Mouse (Mus musculus) splenic B cell, adult 2 months (primary cell): ENCODE measurements around the gene Dus3l.

Source experiments
- DNase-seq: peaks from one replicate; pipeline ENCODE4 v3.0.0-alpha.2; 2011; ENCODE audit warnings: low read depth, low spot score
- H3K27me3 ChIP-seq: 2 replicates; pipeline ENCODE4 v1.6.1; 2012; ENCODE audit warnings: mild to moderate bottlenecking, low read length, moderate library complexity, mixed read lengths; ENCODE audit not compliant: control insufficient read depth, poor library complexity, insufficient read depth, severe bottlenecking
- H3K36me3 ChIP-seq: 2 replicates; pipeline ENCODE4 v1.6.1; 2012; ENCODE audit warnings: mild to moderate bottlenecking, low read length, moderate library complexity, mixed read lengths; ENCODE audit not compliant: control insufficient read depth, poor library complexity, insufficient read depth, severe bottlenecking

Dus3l gene

DNA sequence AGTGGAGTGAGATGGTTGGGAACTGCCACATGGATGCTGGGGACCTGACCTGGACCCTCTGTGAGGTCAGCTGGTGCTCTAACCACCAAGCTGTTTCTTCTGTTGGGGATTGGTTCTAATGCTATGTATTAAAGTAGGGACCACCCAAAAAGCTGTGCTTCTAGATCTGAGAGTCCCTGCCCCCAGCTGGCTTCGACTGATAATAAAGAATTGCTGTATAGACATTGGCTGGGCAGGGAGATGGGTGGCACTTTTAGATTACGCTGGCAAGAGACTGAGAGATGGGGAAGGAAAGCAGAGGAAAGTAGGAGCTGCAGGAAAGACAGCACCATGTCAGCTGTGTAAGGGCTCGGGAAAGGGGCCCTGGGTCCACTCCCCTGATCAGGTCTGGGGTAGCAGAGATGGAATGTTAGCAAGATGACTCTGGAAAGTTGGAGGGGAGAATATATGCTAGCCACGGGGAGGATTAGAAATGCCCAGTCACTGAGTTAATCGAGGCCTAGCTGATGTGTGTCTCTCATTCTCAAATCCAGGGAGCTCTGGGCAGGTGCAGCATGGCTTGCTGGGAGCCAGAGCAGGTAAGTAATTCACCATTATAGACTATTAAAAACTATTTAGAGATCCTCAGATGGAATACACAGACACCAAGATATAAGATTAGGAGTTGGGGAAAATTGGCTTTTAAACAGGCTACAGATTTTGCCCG, 29.2 kb downstream of the Dus3l start:
- DNase-seq = no peak
- Histone ChIP-seq H3K36me3 (no peaks in the 10 kb centered on the region), H3K27me3 (no peaks in the 10 kb centered on the region)

- Histone ChIP-seq H3K27me3 (no peaks in the 10 kb centered on the region), H3K36me3 (no peaks in the 10 kb centered on the region)
- DNase-seq = no peak
Measured at GRCm38 (mm10) chr17:56799276-56799675, 34.7 kb downstream of the Dus3l start.

- Histone ChIP-seq H3K27me3 (no peaks in the 10 kb centered on the region), H3K36me3 (no peaks in the 10 kb centered on the region)
- no peak for DNase-seq
Measured at GRCm38 (mm10) chr17:56802065-56802464, 37.5 kb downstream of the Dus3l start.

- no peak for DNase-seq
- Histone ChIP-seq H3K36me3 (no peaks in the 10 kb centered on the region), H3K27me3 (no peaks in the 10 kb centered on the region)
Measured at GRCm38 (mm10) chr17:56804952-56805351, 40.4 kb downstream of the Dus3l start.

DNA sequence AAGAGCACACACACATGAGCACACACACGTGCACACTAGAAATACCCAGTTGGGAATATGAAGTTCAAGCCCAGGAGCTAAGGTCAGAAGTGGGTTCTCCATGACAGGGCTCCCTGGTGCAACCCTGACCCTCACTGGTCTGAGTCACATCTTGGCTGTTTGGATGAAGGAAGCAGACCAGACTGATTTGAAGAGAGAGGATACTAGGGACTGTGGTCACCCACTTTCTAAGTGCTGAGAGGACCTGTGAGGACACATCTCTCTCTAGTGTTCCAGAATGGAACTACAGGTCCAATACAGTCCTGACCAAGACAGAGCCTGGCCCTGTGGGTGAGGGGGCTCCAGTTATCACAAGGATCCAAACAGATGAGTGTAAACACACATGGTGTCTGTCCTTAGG, 41.2 kb downstream of the Dus3l start:
- DNase-seq = no peak
- no peaks in the 10 kb centered on the region for H3K36me3 ChIP-seq
- no peaks in the 10 kb centered on the region for H3K27me3 ChIP-seq

DNA sequence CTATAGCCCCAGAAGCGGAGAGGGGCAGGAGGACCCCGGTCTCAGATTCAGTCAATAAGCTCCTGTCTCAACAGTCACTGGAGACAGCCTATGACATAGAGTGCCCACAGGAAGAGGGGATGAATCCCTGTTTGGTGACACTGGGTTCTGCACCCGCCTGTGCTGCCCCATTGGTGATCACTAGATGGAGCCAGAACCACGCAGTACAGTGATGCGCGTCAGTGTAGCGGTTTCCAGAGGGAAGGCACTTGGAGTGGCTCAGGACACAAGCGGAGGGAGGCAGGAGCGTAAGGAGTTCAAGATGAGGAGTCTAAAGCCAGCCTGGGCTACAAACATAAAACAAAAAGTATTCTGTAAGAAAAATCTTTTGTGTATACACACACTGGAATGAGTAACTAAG, 44.0 kb downstream of the Dus3l start:
- peak; percentile 62 for DNase-seq
- H3K36me3 ChIP-seq = no peaks in the 10 kb centered on the region
- no peaks in the 10 kb centered on the region for H3K27me3 ChIP-seq

DNA sequence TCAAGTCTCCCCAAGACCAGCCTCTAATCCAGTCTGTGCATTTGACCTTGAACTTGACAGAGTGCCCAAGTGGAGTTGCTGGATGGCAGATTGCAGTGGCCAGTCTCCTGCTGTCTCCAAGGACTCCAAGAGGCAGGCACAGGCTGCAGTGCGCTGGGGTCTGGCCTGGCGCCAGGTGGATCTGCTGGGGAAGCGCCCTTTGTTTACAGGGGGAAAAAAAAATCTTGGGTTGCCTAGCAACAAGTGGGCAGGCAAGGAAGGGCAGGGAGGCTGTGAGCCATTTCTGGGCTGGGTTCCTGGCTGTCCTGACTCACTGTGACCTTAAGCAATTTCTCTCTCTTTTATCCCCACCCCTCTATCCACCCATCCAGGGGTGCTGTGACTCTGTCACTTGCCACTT, 45.7 kb downstream of the Dus3l start:
- no peaks in the 10 kb centered on the region for H3K36me3 ChIP-seq
- DNase-seq = no peak
- no peaks in the 10 kb centered on the region for H3K27me3 ChIP-seq

DNA sequence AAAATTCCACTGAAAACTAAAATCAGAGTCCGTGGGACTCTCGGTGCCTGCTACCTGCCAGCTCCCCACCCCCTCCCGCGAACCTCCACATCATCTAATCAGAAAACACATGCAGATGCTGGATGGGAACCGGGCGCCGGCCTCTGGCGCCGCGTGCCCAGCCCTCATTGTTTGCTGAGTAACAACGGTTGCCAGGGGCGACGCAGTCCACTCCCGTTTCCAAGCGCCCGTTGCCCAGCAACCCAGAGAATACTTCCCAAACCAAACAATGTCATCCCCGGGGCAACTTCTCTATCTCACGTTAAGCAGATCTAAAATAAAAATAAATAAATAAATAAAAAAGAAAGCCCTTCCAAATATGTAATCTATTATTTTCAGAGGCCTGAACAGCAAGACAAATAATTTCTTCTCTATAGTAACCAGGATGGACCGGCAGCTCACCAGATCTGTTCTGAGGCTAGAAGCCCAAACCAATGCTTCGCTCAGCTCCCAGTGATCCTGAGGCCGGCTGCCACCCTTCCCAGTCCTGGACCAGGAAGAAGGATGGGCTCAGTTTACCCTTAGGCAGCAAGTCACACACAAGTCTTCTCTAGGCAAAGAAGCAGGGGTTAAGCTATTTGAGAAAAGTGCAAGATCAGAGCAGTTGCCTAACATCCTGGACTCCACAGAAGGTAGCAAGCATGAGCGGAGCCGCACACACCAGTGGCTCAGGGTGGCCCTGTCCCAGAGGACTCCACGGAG, 49.9 kb downstream of the Dus3l start:
- H3K27me3 ChIP-seq = no peaks in the 10 kb centered on the region
- peak; percentile 68 for DNase-seq

GRCm38 (mm10) chr17:56815057-56815345, 50.4 kb downstream of the Dus3l start:
- DNase-seq = no peak
- no peaks in the 10 kb centered on the region for H3K36me3 ChIP-seq
- no peaks in the 10 kb centered on the region for H3K27me3 ChIP-seq

More for the DNA sequence above, 49.9 kb downstream of the Dus3l start:
- H3K36me3 ChIP-seq = no peaks in the 10 kb centered on the region

DNA sequence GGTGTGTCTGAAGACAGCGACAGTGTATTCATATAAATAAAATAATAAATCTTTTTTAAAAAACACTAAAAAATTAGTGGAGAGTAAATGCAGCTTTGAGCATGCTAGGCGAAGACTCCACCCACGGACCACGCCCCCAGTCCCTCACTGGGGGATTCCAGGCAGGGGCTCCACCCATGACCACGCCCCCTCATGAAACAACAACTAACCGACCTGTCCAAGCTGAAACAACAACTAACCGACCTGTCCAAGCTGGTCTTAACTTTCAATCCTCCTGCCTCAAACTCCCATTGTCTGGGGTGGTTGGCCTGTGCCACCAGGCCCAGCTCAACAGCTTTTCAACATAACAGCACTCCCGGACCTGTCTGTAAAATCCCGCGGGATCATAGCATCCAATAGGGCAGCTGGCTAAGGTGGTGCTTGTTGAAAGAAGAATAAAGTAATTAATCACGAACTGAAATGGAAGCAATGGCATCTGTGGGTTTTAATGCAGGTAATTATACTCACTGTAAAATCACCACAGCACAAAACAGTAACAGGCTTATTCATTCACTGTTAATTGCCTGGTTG, 53.6 kb downstream of the Dus3l start:
- no peaks in the 10 kb centered on the region for H3K36me3 ChIP-seq
- H3K27me3 ChIP-seq = no peaks in the 10 kb centered on the region
- DNase-seq = peak; percentile 44

- DNase-seq = no peak
- Histone ChIP-seq H3K27me3 (no peaks in the 10 kb centered on the region), H3K36me3 (no peaks in the 10 kb centered on the region)
Measured at GRCm38 (mm10) chr17:56819032-56819545, 54.5 kb downstream of the Dus3l start.
